Mouse (Mus musculus) stomach, postnatal 0 days (tissue): ENCODE measurements around the gene Rom1. TPM values are rescaled to one million over a fixed set of nuclear protein-coding genes. Genes with fewer than 3 reads are reported as not detected.

Source experiments
- ATAC-seq: fragments of 200-750 bp; cut with Nextera tagmentation; 2 replicates; pipeline ENCODE4 v1.8.0; 2017; ENCODE audit not compliant: low FRiP score, low TSS enrichment
- DNase-seq: peaks from one replicate; pipeline ENCODE4 v3.0.0-alpha.2; 2016; ENCODE audit warnings: low spot score
- H3K27ac ChIP-seq: fragments of 300-500 bp; sonication (generic); replicated peaks from 2 replicates; pipeline ENCODE4 v1.5.1; 2014; ENCODE audit warnings: mild to moderate bottlenecking, control low read depth
- H3K27me3 ChIP-seq: fragments of 300-500 bp; sonication (generic); 2 replicates; pipeline ENCODE4 v1.6.1; 2014; ENCODE audit warnings: low read length; ENCODE audit not compliant: control insufficient read depth, insufficient read depth
- H3K36me3 ChIP-seq: fragments of 300-500 bp; sonication (generic); 2 replicates; pipeline ENCODE4 v1.6.1; 2014; ENCODE audit warnings: low read length, mixed read lengths; ENCODE audit not compliant: control insufficient read depth, insufficient read depth
- H3K4me1 ChIP-seq: fragments of 300-500 bp; sonication (generic); replicated peaks from 2 replicates; pipeline ENCODE4 v1.6.1; 2014; ENCODE audit warnings: antibody characterized with exemption; ENCODE audit not compliant: control insufficient read depth, insufficient read depth
- H3K4me2 ChIP-seq: fragments of 300-500 bp; sonication (generic); replicated peaks from 2 replicates; pipeline ENCODE4 v1.6.1; 2014; ENCODE audit warnings: low read depth, mild to moderate bottlenecking, control low read depth, moderate library complexity
- H3K4me3 ChIP-seq: fragments of 300-500 bp; sonication (generic); 2 replicates; pipeline ENCODE4 v1.5.1; 2014; ENCODE audit warnings: low read depth, low read length, control low read depth
- H3K9ac ChIP-seq: fragments of 300-500 bp; sonication (generic); 2 replicates; pipeline ENCODE4 v1.6.1; 2014; ENCODE audit warnings: mild to moderate bottlenecking, low read length, control low read depth, mixed read lengths
- H3K9me3 ChIP-seq: fragments of 300-500 bp; sonication (generic); 2 replicates; pipeline ENCODE4 v1.6.1; 2016; ENCODE audit warnings: low read length; ENCODE audit not compliant: control insufficient read depth
- CTCF ChIP-seq: IDR thresholded peaks from 2 replicates; pipeline ENCODE4 v1.5.1; 2016; ENCODE audit warnings: antibody characterized with exemption, low read depth, mild to moderate bottlenecking, moderate library complexity
- EP300 ChIP-seq: optimal IDR thresholded peaks from 2 replicates; pipeline ENCODE3; 2016; ENCODE audit warnings: antibody characterized with exemption
- WGBS: fragments of 180-500 bp; shearing (Covaris S2); extraction: QIAGEN DNeasy Blood & Tissue Kit; methylation state at CpG from one replicate; pipeline ENCODE4 v1.1.7; 2014; 5-methylcytosine and 5-hydroxymethylcytosine counted together
- polyA plus RNA-seq: library from polyadenylated mRNA; unstranded; fragments of >200 nt; fragmentation: Nextera tagmentation; extraction: Ambion mirVana; gene quantifications from 2 replicates; pipeline ENCODE4 v1.2.1, GENCODE M21; 2015

Gene Rom1
- polyA plus RNA-seq, 1 experiment from 2014 or later, result 3.6 TPM

DNA sequence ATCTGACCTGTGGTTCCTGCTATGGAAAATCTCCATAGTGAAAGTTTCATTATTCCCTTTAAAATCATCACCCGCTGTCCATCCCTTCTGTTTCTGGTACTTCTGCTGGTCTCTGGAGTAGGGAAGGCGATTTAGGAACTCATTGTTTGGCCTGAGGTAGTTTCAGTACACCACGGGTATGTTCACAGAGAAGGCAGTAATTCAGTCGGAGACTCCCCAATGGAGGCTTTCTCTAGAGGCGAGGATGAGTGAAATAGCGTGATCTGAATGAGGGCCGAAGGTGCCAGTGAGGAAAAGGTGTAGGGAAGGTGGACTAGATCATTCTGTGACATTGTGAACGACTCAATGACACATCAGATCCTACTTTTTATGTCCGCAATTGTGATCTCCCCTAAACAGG, 25.0 kb upstream of the Rom1 start:
- H3K27me3 ChIP-seq, result no peaks in the 10 kb centered on the region
- H3K27ac ChIP-seq, result peak overlapping the region; percentile 85
- H3K36me3 ChIP-seq, result peaks cover 8% of the 10 kb centered on the region
- peak overlapping the region; percentile 76 for H3K9ac ChIP-seq
- 5% methylated on average over 9 of the region's 9 CpGs for WGBS
- H3K9me3 ChIP-seq, result no peaks in the 10 kb centered on the region
- ATAC-seq (no peak), DNase-seq (no peak)
- H3K4me1 ChIP-seq, result no peaks in the 10 kb centered on the region; the same call in 1 of the 2 replicates
- peak overlapping the region; percentile 82 for H3K4me3 ChIP-seq
- TF ChIP-seq EP300 (no peak), CTCF (no peak)
- peak overlapping the region; percentile 89 for H3K4me2 ChIP-seq

DNA sequence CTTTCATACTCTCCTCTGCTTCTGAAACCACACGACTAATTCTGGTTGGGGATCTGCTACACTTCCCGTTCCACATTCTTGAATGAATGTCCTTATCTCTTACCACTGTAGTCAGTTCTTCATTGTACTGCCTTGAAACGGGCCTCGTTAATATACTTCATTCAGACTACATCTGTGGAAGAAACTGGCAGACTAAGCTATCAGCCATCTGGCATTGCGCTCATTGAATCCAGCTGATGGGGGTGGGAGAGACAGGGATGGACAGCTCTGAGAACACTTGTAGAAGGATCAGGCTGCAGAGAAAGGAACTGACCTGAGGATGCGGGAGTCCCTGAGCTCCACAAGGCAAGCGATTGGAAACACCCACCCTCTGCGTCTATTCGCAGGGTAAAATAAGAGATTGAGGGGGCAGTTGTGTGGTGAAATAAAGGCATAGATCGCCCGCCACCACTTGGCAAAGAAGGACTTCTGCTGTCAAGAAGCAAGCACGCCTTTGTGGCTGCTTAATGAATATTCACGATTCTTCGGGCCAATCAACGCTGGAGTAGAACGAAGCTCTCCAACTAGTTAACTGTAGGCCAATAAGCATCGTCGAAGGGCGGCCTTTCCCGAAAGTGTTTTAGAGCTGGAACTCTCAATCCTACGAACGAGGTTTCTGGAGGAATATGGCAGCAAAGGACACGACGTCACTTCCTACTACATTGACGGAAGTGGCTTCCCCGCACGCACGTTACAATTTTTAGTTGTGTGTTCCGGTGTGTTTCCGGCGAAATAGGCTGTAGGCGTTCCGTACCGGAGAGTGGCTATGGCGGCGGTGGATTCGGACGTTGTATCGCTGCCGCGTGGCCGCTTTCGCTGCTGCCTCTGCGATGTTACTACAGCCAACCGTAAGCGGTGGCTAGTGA, 24.2 kb upstream of the Rom1 start, which contains the start of gene Tut1:
Gene Tut1, plus strand, starts transcription at position 713 of the 905 bp plus-strand sequence.
- WGBS, result 2% methylated on average over 46 of the region's 46 CpGs
- DNase-seq (peak; percentile 92), ATAC-seq (peak; percentile 95)
- peak within 1 kb of the TSS; percentile 89 for H3K4me2 ChIP-seq
- H3K4me3 ChIP-seq, result peak within 1 kb of the TSS; percentile 82
- peak within 1 kb of the TSS; percentile 85 for H3K27ac ChIP-seq
- TF ChIP-seq CTCF (peak; percentile 25; the same call in 1 of the 2 replicates), EP300 (no peak)
- peak within 1 kb of the TSS; percentile 76 for H3K9ac ChIP-seq
- H3K36me3 ChIP-seq, result peaks cover 13% of the 10 kb centered on the region
- H3K9me3 ChIP-seq, result no peaks in the 10 kb centered on the region
- H3K27me3 ChIP-seq, result no peaks in the 10 kb centered on the region
- H3K4me1 ChIP-seq, result no peaks in the 10 kb centered on the region; the same call in 1 of the 2 replicates

DNA sequence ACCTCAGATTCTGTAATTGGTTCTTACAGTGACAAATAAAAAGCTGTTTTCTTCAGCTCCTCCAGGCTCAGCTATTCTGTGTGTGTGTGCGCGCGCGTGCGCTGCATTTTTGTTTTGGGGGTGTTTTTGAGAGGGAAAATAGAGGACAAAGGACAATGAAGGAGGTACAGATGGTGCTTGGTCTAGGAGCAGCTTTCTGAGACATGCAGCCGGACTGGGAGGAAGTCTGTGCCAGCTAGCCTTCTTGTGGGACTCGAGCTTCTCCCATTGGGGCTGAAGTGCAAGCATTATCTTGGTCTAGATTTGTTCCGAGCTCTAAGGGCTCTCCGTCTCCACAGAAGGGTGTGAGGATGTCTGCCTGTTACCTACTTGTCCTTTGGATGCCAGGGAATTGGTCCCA, 23.1 kb upstream of the Rom1 start:
- Histone ChIP-seq H3K36me3 (peaks cover 23% of the 10 kb centered on the region), H3K9me3 (no peaks in the 10 kb centered on the region), H3K27ac (no peak overlapping the region), H3K27me3 (no peaks in the 10 kb centered on the region), H3K4me3 (no peak overlapping the region), H3K4me2 (no peak overlapping the region), H3K9ac (no peak overlapping the region), H3K4me1 (no peaks in the 10 kb centered on the region; the same call in 1 of the 2 replicates)
- DNase-seq (no peak), ATAC-seq (no peak)
- TF ChIP-seq CTCF (no peak), EP300 (no peak)
- WGBS, result 84% methylated on average over 9 of the region's 9 CpGs

DNA sequence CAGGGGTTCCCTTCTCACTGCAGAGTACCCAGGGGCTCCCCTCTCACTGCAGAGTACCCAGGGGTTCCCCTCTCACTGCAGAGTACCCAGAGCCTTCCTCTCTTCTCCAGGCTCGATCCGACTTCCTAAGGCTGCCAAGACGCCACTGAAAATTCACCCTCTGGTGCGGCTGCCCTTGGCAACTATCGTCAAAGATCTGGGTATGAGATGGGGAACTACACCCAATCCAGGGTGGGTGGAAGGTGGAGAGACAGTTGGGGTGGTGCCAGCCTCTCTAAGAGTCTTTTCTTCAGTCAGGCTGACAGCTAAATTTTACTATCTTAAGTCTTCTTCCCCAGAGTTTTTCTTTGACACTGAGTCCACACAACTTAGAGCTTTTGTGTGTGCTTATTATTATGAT, 21.0 kb upstream of the Rom1 start:
- Histone ChIP-seq H3K4me3 (no peak overlapping the region), H3K4me2 (no peak overlapping the region), H3K27me3 (no peaks in the 10 kb centered on the region), H3K4me1 (no peaks in the 10 kb centered on the region; the same call in 1 of the 2 replicates), H3K27ac (no peak overlapping the region), H3K9me3 (no peaks in the 10 kb centered on the region), H3K36me3 (peaks cover 37% of the 10 kb centered on the region), H3K9ac (no peak overlapping the region)
- 85% methylated on average over 5 of the region's 5 CpGs for WGBS
- DNase-seq (no peak), ATAC-seq (no peak)
- TF ChIP-seq EP300 (no peak), CTCF (no peak)

DNA sequence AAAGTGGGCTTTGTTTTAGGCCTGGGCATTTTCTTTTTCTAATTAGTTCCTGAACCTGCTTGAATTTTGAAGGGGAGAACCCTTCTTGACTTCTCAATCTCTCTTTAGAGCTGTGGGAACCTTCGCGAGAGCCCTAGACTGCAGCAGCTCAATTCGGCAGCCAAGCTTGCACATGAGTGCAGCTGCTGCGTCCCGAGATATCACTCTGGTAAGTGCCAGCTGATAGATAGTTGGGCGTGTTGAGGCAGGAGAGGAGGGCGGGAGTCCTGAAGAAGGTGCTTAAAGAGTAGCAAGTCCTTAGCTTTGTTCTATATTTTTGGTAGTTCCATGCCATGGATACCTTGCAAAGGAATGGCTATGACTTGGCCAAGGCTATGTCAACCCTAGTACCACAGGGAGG, 17.8 kb upstream of the Rom1 start:
- H3K27ac ChIP-seq, result no peak overlapping the region
- H3K9me3 ChIP-seq, result no peaks in the 10 kb centered on the region
- 0 out of 2 replicates have a peak, but pooled peaks cover 2% of the 10 kb centered on the region for H3K4me1 ChIP-seq
- H3K4me2 ChIP-seq, result no peak overlapping the region
- 80% methylated on average over 7 of the region's 7 CpGs for WGBS
- peaks cover 37% of the 10 kb centered on the region for H3K36me3 ChIP-seq
- DNase-seq, result no peak
- no peak overlapping the region for H3K9ac ChIP-seq
- no peak overlapping the region for H3K4me3 ChIP-seq
- no peak for ATAC-seq
- TF ChIP-seq CTCF, result no peak
- no peak for TF ChIP-seq EP300
- no peaks in the 10 kb centered on the region for H3K27me3 ChIP-seq

DNA sequence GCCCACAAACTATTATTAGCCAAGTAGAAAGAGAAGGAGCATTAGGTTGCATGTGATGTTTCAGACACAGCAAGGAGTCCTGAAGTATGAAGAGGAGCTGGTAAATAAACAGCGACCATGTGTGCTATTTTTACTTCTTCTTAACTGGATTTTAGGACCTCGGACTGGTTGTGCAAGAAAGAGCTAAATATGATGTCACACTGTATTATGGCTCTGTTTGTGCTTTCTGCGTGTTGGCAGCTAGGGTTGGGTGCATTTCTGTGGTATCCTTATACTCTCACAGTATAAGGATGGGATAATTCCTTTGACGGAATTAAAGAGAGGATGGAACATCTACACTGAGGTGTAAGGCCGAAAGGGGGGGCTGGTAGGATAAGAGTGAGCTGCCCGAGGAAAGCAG, 16.1 kb upstream of the Rom1 start:
- Histone ChIP-seq H3K4me3 (peak overlapping the region; percentile 23), H3K9me3 (no peaks in the 10 kb centered on the region), H3K27me3 (no peaks in the 10 kb centered on the region), H3K36me3 (peaks cover 30% of the 10 kb centered on the region), H3K4me2 (peak overlapping the region; percentile 48), H3K27ac (peak overlapping the region; percentile 53; the same call in 1 of the 2 replicates), H3K9ac (peak overlapping the region; percentile 45; the same call in 1 of the 2 replicates), H3K4me1 (0 out of 2 replicates have a peak, but pooled peaks cover 2% of the 10 kb centered on the region)
- DNase-seq, result no peak
- 0 out of 2 replicates have a peak, but pooled peaks have one; percentile 7 for TF ChIP-seq CTCF
- TF ChIP-seq EP300, result no peak
- WGBS, result 53% methylated on average over 6 of the region's 6 CpGs
- ATAC-seq, result no peak
